Mouse (Mus musculus): ENCODE measurements around the gene Dusp10.

- no peak for TF ChIP-seq CTCF (conservative IDR thresholded peaks at IDR 0.05; ENCODE audit: low read length)
- TF ChIP-seq NANOG (IDR thresholded peaks at IDR 0.05; ENCODE audit: borderline replicate concordance, low read length): no peak
- no peak for TF ChIP-seq POU5F1 (IDR thresholded peaks at IDR 0.05; ENCODE audit: borderline replicate concordance, low read length)
Observed at GRCm38 (mm10) chr1:184040906-184041305, 27.8 kb downstream of the Dusp10 start.
